Mouse (Mus musculus) hindbrain, embryonic 11.5 days (tissue): Measurements from ENCODE around the gene Dpysl5. TPM values are rescaled to one million over a fixed set of nuclear protein-coding genes. Genes with fewer than 3 reads are reported as not detected.
"Not testable (repeated sequence)": the region's sequence is repeated elsewhere in the genome, so short reads cannot be mapped to it uniquely, and the experiment has no call there.

Source experiments
- ATAC-seq: fragments of 200-750 bp; cut with Nextera tagmentation; 2 replicates; pipeline ENCODE4 v1.8.0; 2017; ENCODE audit warnings: mild to moderate bottlenecking, moderate TSS enrichment, moderate library complexity; ENCODE audit not compliant: low FRiP score
- DNase-seq: peaks from one replicate; pipeline ENCODE4 v3.0.0-alpha.2; 2015; ENCODE audit warnings: low spot score
- H3K27ac ChIP-seq: fragments of 300-500 bp; sonication (generic); 2 replicates; pipeline ENCODE4 v1.5.1; 2014; ENCODE audit warnings: mild to moderate bottlenecking, low read depth, low read length
- H3K27me3 ChIP-seq: fragments of 300-500 bp; sonication (generic); 2 replicates; pipeline ENCODE4 v1.6.1; 2014; ENCODE audit warnings: mild to moderate bottlenecking, low read length, moderate library complexity, mixed read lengths; ENCODE audit not compliant: control insufficient read depth, insufficient read depth
- H3K36me3 ChIP-seq: fragments of 300-500 bp; sonication (generic); 2 replicates; pipeline ENCODE4 v1.6.1; 2014; ENCODE audit warnings: mild to moderate bottlenecking, low read length, moderate library complexity, mixed read lengths; ENCODE audit not compliant: control insufficient read depth, insufficient read depth
- H3K4me1 ChIP-seq: fragments of 300-500 bp; sonication (generic); replicated peaks from 2 replicates; pipeline ENCODE4 v1.6.1; 2014; ENCODE audit warnings: low read length, mixed read lengths; ENCODE audit not compliant: control insufficient read depth, insufficient read depth
- H3K4me2 ChIP-seq: fragments of 300-500 bp; sonication (generic); replicated peaks from 2 replicates; pipeline ENCODE4 v1.6.1; 2014; ENCODE audit warnings: mild to moderate bottlenecking, low read depth, low read length
- H3K4me3 ChIP-seq: fragments of 300-500 bp; sonication (generic); 2 replicates; pipeline ENCODE4 v1.5.1; 2014; ENCODE audit warnings: low read depth, low read length
- H3K9ac ChIP-seq: fragments of 300-500 bp; sonication (generic); 2 replicates; pipeline ENCODE4 v1.6.1; 2014; ENCODE audit warnings: low read depth, low read length
- H3K9me3 ChIP-seq: fragments of 300-500 bp; sonication (generic); 2 replicates; pipeline ENCODE4 v1.6.1; 2016; ENCODE audit warnings: low read length; ENCODE audit not compliant: control insufficient read depth
- WGBS: fragments of 180-500 bp; shearing (Covaris S2); extraction: QIAGEN DNeasy Blood & Tissue Kit; methylation state at CpG from one replicate; pipeline ENCODE4 v1.1.7; 2014; 5-methylcytosine and 5-hydroxymethylcytosine counted together
- polyA plus RNA-seq: library from polyadenylated mRNA; unstranded; fragments of >200 nt; fragmentation: Nextera tagmentation; extraction: Ambion mirVana; gene quantifications from 2 replicates; pipeline ENCODE4 v1.2.1, GENCODE M21; 2014

Gene Dpysl5
- polyA plus RNA-seq, 1 experiment from 2014 or later, result 90.1 TPM

DNA sequence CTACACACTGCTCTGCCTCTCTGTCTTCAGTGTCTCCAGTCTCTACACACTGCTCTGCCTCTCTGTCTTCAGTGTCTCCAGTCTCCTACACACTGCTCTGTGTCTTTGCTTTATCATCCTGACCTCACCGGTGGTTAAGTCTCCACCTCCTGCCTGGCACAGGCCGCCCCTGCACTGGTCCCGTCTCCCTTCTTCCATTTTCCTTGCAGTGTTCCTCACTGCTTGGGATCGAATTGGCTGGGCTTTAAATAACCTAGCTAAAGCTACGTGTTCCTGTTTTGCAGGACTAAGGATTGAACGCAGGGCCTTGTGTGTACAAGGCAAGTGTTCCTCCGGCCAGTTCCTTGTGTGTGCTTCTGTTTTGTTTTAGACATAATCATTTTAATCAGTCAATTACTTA lies 41.3 kb upstream of the Dpysl5 start:
- H3K27ac ChIP-seq, result no peak overlapping the region
- ATAC-seq (no peak), DNase-seq (no peak)
- WGBS, result 93% methylated on average over 7 of the region's 7 CpGs
- no peak overlapping the region for H3K4me2 ChIP-seq
- peaks cover under 1% of the 10 kb centered on the region; the same call in 1 of the 2 replicates for H3K36me3 ChIP-seq
- no peak overlapping the region for H3K9ac ChIP-seq
- H3K27me3 ChIP-seq, result no peaks in the 10 kb centered on the region
- no peak overlapping the region for H3K4me3 ChIP-seq
- peaks cover 3% of the 10 kb centered on the region for H3K4me1 ChIP-seq
- no peaks in the 10 kb centered on the region for H3K9me3 ChIP-seq

DNA sequence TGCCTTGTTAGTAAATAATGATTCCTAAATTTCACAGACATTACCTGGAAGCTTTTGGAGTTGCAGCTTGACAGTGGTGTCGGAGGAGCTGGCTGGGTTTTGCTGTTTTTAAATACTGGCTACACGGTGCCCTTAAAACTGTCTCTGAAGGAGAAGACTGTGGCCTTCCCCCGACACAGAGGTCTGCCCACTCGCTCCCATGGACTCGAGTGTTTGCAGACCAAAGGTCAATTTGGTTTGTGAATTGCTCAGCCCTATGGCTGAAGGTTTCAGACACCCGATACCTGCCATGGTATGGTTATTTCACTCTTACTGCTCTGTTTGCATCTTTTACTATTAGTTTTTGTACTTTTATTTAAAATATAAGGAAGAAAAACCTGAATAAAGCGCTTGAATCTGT lies 37.4 kb upstream of the Dpysl5 start:
- WGBS, result 84% methylated on average over 7 of the region's 7 CpGs
- Histone ChIP-seq H3K36me3 (peaks cover 4% of the 10 kb centered on the region; the same call in 1 of the 2 replicates), H3K27ac (no peak overlapping the region), H3K9ac (no peak overlapping the region), H3K4me3 (no peak overlapping the region), H3K27me3 (no peaks in the 10 kb centered on the region), H3K4me1 (no peaks in the 10 kb centered on the region), H3K9me3 (no peaks in the 10 kb centered on the region), H3K4me2 (no peak overlapping the region)
- ATAC-seq, result no peak
- DNase-seq, result no peak

GRCm38 (mm10) chr5:30676800-30677199 lies 34.6 kb upstream of the Dpysl5 start:
- ATAC-seq, result no peak
- DNase-seq, result no peak
- no peaks in the 10 kb centered on the region for H3K9me3 ChIP-seq
- 87% methylated on average over 7 of the region's 7 CpGs for WGBS
- H3K4me2 ChIP-seq, result no peak overlapping the region
- no peaks in the 10 kb centered on the region for H3K4me1 ChIP-seq
- H3K4me3 ChIP-seq, result no peak overlapping the region
- H3K27me3 ChIP-seq, result no peaks in the 10 kb centered on the region
- no peak overlapping the region for H3K27ac ChIP-seq
- H3K36me3 ChIP-seq, result 0 out of 2 replicates have a peak, but pooled peaks cover 4% of the 10 kb centered on the region
- H3K9ac ChIP-seq, result no peak overlapping the region

- H3K27me3 ChIP-seq, H3K4me3 ChIP-seq, H3K9me3 ChIP-seq, H3K36me3 ChIP-seq, H3K4me1 ChIP-seq, ATAC-seq, DNase-seq, H3K4me2 ChIP-seq, H3K27ac ChIP-seq, H3K9ac ChIP-seq: not testable (repeated sequence)
- WGBS, result 97% methylated on average over 3 of the region's 3 CpGs
These were observed 33.3 kb upstream of the Dpysl5 start for GRCm38 (mm10) chr5:30678069-30678468.

- Histone ChIP-seq H3K27me3 (no peaks in the 10 kb centered on the region), H3K27ac (no peak overlapping the region), H3K36me3 (0 out of 2 replicates have a peak, but pooled peaks cover 4% of the 10 kb centered on the region), H3K4me1 (no peaks in the 10 kb centered on the region), H3K4me2 (no peak overlapping the region), H3K9me3 (no peaks in the 10 kb centered on the region), H3K4me3 (no peak overlapping the region), H3K9ac (no peak overlapping the region)
- DNase-seq (no peak), ATAC-seq (no peak)
- 95% methylated on average over 4 of the region's 4 CpGs for WGBS
These were observed 32.6 kb upstream of the Dpysl5 start for GRCm38 (mm10) chr5:30678722-30679296.

- H3K27ac ChIP-seq, result no peak overlapping the region
- H3K4me2 ChIP-seq, result no peak overlapping the region
- DNase-seq (no peak), ATAC-seq (no peak)
- WGBS, result 89% methylated on average over 5 of the region's 5 CpGs
- H3K27me3 ChIP-seq, result no peaks in the 10 kb centered on the region
- no peaks in the 10 kb centered on the region for H3K4me1 ChIP-seq
- no peak overlapping the region for H3K9ac ChIP-seq
- H3K9me3 ChIP-seq, result no peaks in the 10 kb centered on the region
- 0 out of 2 replicates have a peak, but pooled peaks cover 4% of the 10 kb centered on the region for H3K36me3 ChIP-seq
- no peak overlapping the region for H3K4me3 ChIP-seq
These were observed 31.8 kb upstream of the Dpysl5 start for GRCm38 (mm10) chr5:30679593-30679992.

GRCm38 (mm10) chr5:30681970-30682369 lies 29.4 kb upstream of the Dpysl5 start:
- no peaks in the 10 kb centered on the region for H3K4me1 ChIP-seq
- DNase-seq, result no peak
- ATAC-seq, result no peak
- H3K9me3 ChIP-seq, result no peaks in the 10 kb centered on the region
- H3K27ac ChIP-seq, result no peak overlapping the region
- H3K4me3 ChIP-seq, result no peak overlapping the region
- H3K27me3 ChIP-seq, result no peaks in the 10 kb centered on the region
- H3K36me3 ChIP-seq, result no peaks in the 10 kb centered on the region
- 84% methylated on average over 5 of the region's 5 CpGs for WGBS
- H3K4me2 ChIP-seq, result no peak overlapping the region
- H3K9ac ChIP-seq, result no peak overlapping the region

- DNase-seq (no peak), ATAC-seq (no peak)
- no peaks in the 10 kb centered on the region for H3K4me1 ChIP-seq
- no peaks in the 10 kb centered on the region for H3K9me3 ChIP-seq
- no peak overlapping the region for H3K4me2 ChIP-seq
- H3K9ac ChIP-seq, result no peak overlapping the region
- H3K4me3 ChIP-seq, result no peak overlapping the region
- no peaks in the 10 kb centered on the region for H3K36me3 ChIP-seq
- H3K27ac ChIP-seq, result no peak overlapping the region
- H3K27me3 ChIP-seq, result no peaks in the 10 kb centered on the region
These were observed 28.3 kb upstream of the Dpysl5 start for GRCm38 (mm10) chr5:30682967-30683600.

DNA sequence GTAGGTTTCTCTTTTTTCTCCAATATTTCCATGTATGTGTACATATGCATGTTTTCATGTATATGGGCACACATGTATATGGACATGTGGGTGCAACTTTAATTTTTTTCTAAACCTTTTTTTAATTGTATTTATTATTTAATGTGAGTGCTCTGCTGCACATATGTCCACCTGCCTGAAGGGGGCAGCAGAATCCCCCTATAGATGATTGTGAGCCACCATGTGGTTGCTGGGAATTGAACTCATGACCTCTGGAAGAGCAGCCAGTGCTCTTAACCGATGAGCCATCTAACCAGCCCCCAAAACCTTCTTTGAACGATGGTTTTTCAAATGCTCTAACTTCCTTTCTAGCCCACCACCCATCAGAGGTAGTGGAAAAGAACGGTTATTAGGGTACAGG lies 27.4 kb upstream of the Dpysl5 start:
- no peaks in the 10 kb centered on the region for H3K9me3 ChIP-seq
- 77% methylated on average over 3 of the region's 3 CpGs for WGBS
- H3K9ac ChIP-seq, result no peak overlapping the region
- no peaks in the 10 kb centered on the region for H3K4me1 ChIP-seq
- H3K27me3 ChIP-seq, result no peaks in the 10 kb centered on the region
- H3K4me2 ChIP-seq, result no peak overlapping the region
- DNase-seq (no peak), ATAC-seq (no peak)
- no peak overlapping the region for H3K4me3 ChIP-seq
- H3K36me3 ChIP-seq, result no peaks in the 10 kb centered on the region
- no peak overlapping the region for H3K27ac ChIP-seq
